ENCODE assay signal across 1 mouse cellular context in the genomic region with DNA sequence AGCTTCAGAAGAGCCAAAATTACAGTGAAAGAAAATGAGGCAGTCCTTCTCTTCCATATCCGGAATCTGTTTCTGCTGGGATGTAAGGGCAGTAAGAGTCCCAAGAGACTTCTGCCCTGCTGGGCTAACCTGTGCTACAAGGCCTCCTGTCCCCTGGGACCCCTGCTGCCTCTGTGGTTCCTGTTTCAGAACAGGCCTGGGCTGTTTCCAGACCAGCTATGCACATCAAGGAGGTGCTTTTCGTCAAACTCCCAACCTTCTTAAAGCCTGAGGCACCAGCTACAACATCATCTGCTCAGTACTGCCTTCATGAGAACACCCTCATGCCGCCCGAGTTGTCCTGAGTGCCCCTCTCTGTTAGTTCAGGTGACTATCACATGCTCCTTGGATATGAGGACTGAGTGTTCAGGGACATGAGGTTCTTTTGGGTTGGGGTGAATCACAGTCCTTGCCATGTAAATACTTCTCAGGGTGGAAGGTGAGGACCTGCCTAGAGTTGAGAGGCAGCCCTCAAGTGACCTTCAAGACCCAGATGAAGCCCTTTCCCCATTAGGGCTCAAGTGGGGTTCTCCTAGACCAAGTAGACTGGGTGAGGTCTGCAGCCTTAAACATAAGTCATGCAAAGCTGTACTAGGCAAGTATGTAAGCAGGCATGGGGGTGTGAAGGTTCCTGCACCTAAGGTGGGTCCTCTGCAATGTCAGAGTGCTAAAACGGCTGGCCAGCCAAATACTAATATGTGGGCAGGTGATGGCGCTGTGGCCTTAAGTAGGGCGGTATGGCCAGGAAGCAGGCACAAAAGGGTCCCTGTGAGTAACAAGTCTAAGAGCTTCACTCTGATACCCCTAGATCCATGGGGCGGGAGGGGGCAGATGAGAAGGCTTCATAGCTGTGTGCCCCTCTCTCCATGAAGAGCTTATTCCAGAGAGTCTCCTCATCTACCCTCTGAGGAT.
TF ChIP-seq lines count a peak whose summit lies in the region.

No protein-coding gene starts in this region.

TF ChIP-seq in MEL, 35 proteins besides CTCF, POLR2A, EP300 and RAD21:
- TF ChIP-seq SMC3 (IDR thresholded peaks at IDR 0.05; ENCODE audit: low read depth, low read length) = peak; percentile 23; the same call in 1 of the 2 replicates
- no peak for TF ChIP-seq E2F4 (IDR thresholded peaks at IDR 0.05; ENCODE audit: borderline replicate concordance, low read depth, low read length)
